Mouse (Mus musculus): ENCODE data around the gene Col6a6.

The Col6a6 gene

GRCm38 (mm10) chr9:105801463-105801862 lies 26.5 kb downstream of the Col6a6 start:
- DNase-seq (ENCODE audit: low spot score): no peak

DNA sequence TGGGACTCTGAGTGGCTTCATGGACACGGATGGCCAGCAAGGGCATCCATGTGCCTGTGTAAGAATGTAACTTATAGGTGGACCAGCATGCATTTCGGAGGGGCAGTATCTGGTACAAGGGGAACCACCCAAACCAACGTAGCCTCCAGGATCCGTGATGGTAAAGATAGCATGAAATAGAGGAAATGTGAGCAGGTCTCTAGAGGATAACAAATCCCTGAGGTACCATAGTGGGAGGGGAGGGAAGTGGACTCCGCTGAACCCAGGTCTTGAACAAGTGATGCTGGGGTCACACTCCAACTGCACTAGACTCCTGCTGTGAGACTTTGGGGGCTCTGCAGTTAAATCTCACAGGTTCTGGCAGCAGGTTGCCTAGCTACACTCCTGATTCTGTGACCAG lies 27.7 kb downstream of the Col6a6 start:
- no peak for DNase-seq (ENCODE audit: low spot score)

DNA sequence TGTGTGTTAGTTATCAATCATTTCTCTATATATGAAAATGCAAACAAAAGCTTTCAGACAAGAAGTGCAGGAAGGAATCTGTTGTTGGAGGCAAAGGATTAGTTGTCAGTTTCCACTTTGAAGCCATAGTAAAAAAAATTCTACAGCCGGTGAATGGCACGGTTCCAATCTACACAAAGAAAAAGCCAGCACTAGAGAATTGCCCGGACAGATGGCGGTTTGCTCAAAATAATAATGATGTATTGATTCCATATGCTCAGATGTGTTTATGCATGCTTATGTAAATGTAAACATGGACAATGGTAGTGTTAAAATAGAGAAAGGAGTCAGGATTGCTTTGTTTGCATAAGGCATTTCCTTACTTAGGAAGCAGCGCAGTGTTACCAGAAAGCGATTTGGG lies 31.8 kb downstream of the Col6a6 start:
- DNase-seq (ENCODE audit: low spot score): no peak

DNA sequence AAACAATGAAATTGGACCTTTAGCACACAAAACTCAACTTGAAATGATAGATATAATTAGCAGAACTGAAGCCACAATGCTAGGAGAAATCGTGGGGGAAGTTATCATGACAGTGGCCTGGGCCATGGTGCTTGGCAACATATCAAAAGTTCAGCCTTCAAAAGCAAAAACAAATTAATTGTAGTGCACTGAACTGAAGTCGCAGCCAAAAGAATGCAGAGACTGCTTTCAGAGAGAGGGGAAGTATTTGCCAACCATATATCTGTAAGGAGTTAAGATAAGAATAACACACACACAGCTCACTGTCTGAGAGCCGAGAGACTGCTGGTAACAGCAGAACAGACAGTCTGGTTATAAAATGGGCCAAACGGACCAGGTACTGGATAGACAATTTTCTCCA lies 33.0 kb downstream of the Col6a6 start:
- no peak for DNase-seq (ENCODE audit: low spot score)

- DNase-seq (ENCODE audit: low spot score): no peak
These were observed 36.1 kb downstream of the Col6a6 start for GRCm38 (mm10) chr9:105791810-105792209.

- no peak for DNase-seq (ENCODE audit: low spot score)
These were observed 39.8 kb downstream of the Col6a6 start for GRCm38 (mm10) chr9:105788203-105788602.

- no peak for DNase-seq (ENCODE audit: low spot score)
These were observed 40.2 kb downstream of the Col6a6 start for GRCm38 (mm10) chr9:105787800-105788199.

DNA sequence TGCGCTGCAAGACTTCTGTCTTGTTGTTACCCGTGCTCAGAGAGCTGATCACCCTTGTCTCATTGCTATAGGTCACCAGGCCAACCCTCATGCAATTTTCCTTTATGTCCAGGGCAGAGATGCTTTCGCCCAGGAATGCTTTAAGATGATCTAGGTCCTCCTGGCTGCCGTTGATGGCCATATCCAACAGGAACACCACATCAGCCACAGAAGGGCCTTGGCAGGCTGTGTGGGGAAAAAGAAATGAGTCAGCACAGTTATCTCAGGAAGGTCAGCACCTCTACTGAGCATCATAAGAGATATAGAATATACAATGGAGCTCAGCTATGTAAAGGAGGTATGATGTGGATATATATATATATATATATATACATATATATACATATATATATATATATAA lies 43.9 kb downstream of the Col6a6 start:
- DNase-seq (ENCODE audit: low spot score): no peak

GRCm38 (mm10) chr9:105780696-105781095 lies 47.3 kb downstream of the Col6a6 start:
- no peak for DNase-seq (ENCODE audit: low spot score)

- no peak for DNase-seq (ENCODE audit: low spot score)
These were observed 49.2 kb downstream of the Col6a6 start for GRCm38 (mm10) chr9:105778741-105779140.

DNA sequence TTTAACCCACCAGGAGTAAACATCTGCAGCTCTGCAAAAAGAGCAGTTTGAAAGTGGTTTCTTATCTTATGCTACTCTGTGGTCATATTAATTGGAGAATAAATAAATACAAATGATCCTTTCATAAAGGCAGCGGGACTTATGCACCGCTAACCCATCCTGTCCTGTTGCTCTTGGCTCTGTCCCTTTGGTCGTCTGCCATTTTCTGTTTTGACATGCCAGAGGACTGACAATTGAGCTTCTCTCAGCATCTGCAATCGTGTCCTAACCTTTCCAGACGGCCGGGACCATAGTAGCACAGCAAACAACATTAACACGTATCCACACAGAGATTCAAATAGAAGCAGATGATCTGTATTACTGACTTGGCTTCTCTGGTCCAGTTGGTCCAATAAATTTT lies 53.1 kb downstream of the Col6a6 start:
- DNase-seq (ENCODE audit: low spot score): no peak

DNA sequence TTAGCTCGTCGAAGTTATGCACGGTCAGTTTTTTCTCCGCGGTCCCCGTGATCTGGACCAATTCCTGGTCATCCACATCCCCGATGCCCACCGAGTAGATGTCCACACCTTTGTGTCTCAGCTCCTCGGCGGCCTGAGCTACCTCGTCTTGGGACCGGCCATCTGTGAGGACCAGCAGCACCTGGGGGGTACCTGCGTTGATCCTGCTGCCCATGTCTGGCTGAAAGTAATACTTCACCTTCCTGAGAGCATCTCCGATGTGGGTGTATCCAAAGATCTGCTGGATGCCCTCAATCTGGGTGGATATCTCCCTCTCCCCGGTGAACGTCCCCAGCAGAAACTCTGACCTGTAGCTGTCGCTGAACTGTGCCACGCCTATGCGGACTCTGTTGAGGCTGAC lies 53.6 kb downstream of the Col6a6 start:
- DNase-seq (ENCODE audit: low spot score): no peak

- no peak for DNase-seq (ENCODE audit: low spot score)
These were observed 56.6 kb downstream of the Col6a6 start for GRCm38 (mm10) chr9:105771380-105771779.

- no peak for DNase-seq (ENCODE audit: low spot score)
These were observed 57.3 kb downstream of the Col6a6 start for GRCm38 (mm10) chr9:105770690-105771089.

- no peak for DNase-seq (ENCODE audit: low spot score)
These were observed 62.1 kb downstream of the Col6a6 start for GRCm38 (mm10) chr9:105765891-105766290.

- DNase-seq (ENCODE audit: low spot score): no peak
These were observed 63.3 kb downstream of the Col6a6 start for GRCm38 (mm10) chr9:105764681-105765080.

DNA sequence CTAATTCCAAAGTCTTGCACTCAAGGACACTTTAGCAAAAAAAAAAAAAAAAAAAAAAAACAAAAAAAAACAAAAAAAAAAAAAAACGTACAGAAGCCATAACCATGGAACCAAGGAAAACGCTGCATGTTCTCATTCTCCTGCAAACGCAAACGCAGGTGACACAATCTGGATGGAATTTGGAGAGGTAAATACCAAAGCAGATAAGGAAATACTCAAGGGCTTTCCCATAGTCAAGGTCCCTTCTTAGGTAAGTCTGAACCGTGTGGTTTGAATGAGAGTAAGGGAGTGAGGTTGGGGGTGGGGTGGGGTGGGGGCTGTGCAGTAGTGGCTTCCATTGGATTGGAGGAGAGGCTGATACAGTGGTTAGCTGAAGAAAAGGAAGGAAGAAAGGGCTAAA lies 63.8 kb downstream of the Col6a6 start:
- no peak for DNase-seq (ENCODE audit: low spot score)

- no peak for DNase-seq (ENCODE audit: low spot score)
These were observed 64.3 kb downstream of the Col6a6 start for GRCm38 (mm10) chr9:105763625-105764024.

GRCm38 (mm10) chr9:105762274-105762673 lies 65.7 kb downstream of the Col6a6 start:
- no peak for DNase-seq (ENCODE audit: low spot score)

GRCm38 (mm10) chr9:105758861-105759260 lies 69.1 kb downstream of the Col6a6 start:
- DNase-seq (ENCODE audit: low spot score): no peak

DNA sequence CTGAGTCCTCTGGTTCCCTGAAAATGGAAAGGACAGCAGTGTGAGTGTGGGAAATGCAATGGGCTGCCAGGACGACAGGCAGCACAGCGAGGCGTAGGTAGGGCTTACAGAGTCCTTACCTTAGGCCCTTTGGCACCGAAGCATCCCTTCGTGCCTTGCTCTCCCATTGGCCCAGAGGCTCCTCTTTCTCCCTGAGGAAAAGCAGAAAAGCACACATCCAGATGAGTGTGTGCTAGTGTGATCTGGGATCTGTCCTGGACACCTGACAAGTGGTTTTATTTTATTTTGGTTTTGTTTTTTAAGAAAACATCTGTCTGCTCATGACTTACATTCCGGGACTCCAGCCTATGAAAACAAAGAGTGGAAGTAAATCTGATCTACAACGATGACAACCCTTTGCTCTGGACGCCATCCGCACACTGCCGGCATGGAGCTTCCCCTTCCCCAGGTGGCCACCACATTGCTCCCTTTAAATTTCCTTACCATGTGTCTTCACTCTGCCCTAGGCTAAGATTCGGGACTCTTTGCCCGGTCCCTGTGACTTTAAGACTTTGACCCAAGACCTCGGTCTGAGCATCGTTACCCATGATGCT lies 69.7 kb downstream of the Col6a6 start:
- no peak for DNase-seq (ENCODE audit: low spot score)

DNA sequence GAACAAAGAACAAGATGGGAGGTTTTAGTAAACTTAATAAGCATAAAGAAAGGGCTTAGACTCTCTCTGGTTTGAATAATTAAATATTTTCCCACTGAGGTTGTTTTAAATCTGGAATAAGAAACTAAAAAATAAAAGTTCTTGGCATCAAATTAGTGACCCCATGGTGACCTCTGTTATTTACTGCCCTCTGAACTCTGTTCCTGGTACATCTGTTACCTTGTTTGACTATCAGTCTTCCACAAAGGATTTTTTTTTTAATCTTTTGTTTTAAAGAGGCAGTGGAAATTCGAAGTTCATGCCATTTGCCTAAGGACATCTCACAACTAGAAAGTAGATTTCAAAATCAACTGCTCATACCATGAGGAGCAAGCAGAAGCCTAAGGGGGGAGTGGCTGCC lies 73.7 kb downstream of the Col6a6 start:
- DNase-seq (ENCODE audit: low spot score): no peak

GRCm38 (mm10) chr9:105745861-105746260 lies 82.1 kb downstream of the Col6a6 start:
- no peak for DNase-seq (ENCODE audit: low spot score)

GRCm38 (mm10) chr9:105740413-105740812 lies 87.5 kb downstream of the Col6a6 start:
- no peak for DNase-seq (ENCODE audit: low spot score)

GRCm38 (mm10) chr9:105739446-105739845 lies 88.5 kb downstream of the Col6a6 start:
- DNase-seq (ENCODE audit: low spot score): no peak

Data from urinary bladder, postnatal 10 days (tissue).